Mouse (Mus musculus) layer of hippocampus, adult 2 months (tissue): ENCODE measurements around the gene Tcte1. TPM values are rescaled to one million over a fixed set of nuclear protein-coding genes. Genes with fewer than 3 reads are reported as not detected.

Experiments
- DNase-seq, 2 experiments: peaks; one replicate each; pipeline ENCODE4 v3.0.0; 2022; ENCODE audit warnings: low spot score in 2 of 2
- H3K27ac ChIP-seq: fragments of 200-600 bp; 2 replicates; pipeline ENCODE4 v1.8.1; 2022
- H3K4me3 ChIP-seq: fragments of 200-600 bp; 2 replicates; pipeline ENCODE4 v1.8.1; 2022; ENCODE audit warnings: mild to moderate bottlenecking
- CTCF ChIP-seq: fragments of 200-600 bp; conservative IDR thresholded peaks from 2 replicates; pipeline ENCODE4 v1.8.1; 2022; ENCODE audit warnings: antibody characterized with exemption, mild to moderate bottlenecking, moderate library complexity
- total RNA-seq, 2 experiments: library from RNA; stranded (reverse); gene quantifications; 2 replicates each; pipeline ENCODE4 v1.2.3; 2021

The Tcte1 gene
- total RNA-seq, 2 experiments from 2014 or later, result 0.56 to 1.0 TPM

DNA sequence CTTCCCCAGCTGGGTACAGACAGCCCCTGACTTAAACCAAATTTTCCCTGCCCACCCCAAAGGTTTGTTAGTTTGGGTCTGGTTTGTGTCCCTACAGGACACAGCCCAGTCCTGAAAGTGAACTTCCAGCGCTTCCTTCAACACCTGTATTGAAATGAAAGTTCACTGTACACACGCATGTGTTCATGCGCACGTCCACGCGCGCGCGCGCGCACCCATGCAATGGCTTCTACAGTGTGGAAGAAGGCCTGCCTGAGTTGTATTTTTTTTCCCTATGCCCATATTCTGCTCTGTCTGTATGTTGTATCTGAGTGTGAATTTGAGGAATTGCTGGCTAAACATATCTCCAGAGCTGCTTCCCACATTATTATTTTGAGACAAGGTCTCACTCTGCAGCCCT, 41.9 kb downstream of the Tcte1 start:
- DNase-seq, result no peak
- no peak for TF ChIP-seq CTCF
- Histone ChIP-seq H3K4me3 (peak overlapping the region; percentile 93; the same call in 1 of the 2 replicates), H3K27ac (0 out of 2 replicates have a peak overlapping the region, but pooled peaks have one; percentile 94)

DNA sequence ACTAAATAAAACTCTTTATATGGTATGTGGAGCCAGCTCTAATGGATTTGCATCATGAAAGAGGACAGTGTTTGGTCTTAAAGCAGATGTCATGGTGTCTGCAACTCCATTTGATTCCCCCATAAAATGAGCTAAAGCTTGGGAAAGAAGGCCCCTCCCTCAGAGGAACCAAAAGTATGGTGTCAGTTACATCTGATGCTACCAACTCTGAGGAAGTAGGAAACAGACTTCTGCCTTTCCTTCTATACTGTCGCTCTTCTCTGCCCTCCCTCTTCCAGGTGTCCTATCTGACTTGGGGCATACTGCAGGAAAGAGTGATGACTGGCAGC, 42.8 kb downstream of the Tcte1 start:
- Histone ChIP-seq H3K27ac (no peak overlapping the region), H3K4me3 (no peak overlapping the region)
- TF ChIP-seq CTCF, result no peak
- no peak for DNase-seq

DNA sequence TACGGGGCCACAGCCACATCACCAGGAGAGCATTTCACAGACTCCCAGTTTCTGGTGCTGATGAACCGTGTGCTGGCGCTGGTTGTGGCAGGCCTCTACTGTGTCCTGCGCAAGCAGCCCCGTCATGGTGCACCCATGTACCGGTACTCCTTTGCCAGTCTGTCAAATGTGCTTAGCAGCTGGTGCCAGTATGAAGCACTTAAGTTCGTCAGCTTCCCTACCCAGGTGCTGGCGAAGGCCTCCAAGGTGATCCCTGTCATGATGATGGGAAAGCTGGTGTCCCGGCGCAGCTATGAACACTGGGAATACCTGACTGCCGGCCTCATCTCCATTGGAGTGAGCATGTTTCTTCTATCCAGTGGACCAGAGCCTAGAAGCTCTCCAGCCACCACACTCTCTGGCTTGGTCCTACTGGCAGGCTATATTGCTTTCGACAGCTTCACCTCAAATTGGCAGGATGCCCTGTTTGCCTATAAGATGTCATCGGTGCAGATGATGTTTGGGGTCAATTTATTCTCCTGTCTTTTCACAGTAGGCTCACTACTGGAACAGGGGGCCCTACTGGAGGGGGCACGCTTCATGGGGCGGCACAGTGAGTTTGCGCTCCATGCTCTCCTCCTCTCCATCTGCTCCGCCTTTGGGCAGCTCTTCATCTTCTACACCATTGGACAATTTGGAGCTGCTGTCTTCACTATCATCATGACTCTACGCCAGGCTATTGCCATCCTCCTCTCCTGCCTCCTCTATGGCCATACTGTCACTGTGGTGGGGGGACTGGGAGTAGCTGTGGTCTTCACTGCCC, 43.3 kb downstream of the Tcte1 start:
- peak in 1 of 2 experiments; percentile 47 for DNase-seq
- Histone ChIP-seq H3K27ac (peak overlapping the region; percentile 39; the same call in 1 of the 2 replicates), H3K4me3 (no peak overlapping the region)
- TF ChIP-seq CTCF, result no peak

DNA sequence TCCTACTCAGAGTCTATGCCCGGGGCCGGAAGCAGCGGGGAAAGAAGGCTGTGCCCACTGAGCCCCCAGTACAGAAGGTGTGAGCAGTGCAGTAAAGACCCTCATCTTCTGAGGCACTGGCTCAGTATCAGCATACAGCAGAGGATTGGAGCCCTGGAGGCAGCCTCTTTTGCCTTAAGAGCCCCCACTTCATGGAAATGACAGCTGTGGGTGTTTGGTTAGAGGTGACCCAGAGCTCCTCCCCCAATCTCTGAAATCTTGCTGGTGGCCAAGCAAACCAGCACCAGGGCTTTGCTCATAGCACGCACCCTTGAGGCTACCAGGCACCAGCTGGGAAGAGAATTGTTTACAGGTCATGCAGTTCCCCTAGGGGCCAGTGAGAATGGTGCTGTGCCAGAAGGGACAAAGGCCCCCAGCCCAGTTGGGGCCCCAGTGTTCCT, 43.9 kb downstream of the Tcte1 start:
- DNase-seq, result no peak

GRCm38 (mm10) chr17:45568990-45569389, 45.8 kb downstream of the Tcte1 start:
- no peak overlapping the region for H3K27ac ChIP-seq
- H3K4me3 ChIP-seq, result no peak overlapping the region; the same call in 1 of the 2 replicates
- no peak for TF ChIP-seq CTCF
- DNase-seq, result no peak

More for the DNA sequence above, 43.9 kb downstream of the Tcte1 start:
- no peak for TF ChIP-seq CTCF
- no peak overlapping the region for H3K4me3 ChIP-seq
- no peak overlapping the region for H3K27ac ChIP-seq

GRCm38 (mm10) chr17:45569999-45570398, 46.8 kb downstream of the Tcte1 start:
- DNase-seq, result no peak
- no peak overlapping the region for H3K27ac ChIP-seq
- TF ChIP-seq CTCF, result no peak
- H3K4me3 ChIP-seq, result peak overlapping the region; percentile 16

DNA sequence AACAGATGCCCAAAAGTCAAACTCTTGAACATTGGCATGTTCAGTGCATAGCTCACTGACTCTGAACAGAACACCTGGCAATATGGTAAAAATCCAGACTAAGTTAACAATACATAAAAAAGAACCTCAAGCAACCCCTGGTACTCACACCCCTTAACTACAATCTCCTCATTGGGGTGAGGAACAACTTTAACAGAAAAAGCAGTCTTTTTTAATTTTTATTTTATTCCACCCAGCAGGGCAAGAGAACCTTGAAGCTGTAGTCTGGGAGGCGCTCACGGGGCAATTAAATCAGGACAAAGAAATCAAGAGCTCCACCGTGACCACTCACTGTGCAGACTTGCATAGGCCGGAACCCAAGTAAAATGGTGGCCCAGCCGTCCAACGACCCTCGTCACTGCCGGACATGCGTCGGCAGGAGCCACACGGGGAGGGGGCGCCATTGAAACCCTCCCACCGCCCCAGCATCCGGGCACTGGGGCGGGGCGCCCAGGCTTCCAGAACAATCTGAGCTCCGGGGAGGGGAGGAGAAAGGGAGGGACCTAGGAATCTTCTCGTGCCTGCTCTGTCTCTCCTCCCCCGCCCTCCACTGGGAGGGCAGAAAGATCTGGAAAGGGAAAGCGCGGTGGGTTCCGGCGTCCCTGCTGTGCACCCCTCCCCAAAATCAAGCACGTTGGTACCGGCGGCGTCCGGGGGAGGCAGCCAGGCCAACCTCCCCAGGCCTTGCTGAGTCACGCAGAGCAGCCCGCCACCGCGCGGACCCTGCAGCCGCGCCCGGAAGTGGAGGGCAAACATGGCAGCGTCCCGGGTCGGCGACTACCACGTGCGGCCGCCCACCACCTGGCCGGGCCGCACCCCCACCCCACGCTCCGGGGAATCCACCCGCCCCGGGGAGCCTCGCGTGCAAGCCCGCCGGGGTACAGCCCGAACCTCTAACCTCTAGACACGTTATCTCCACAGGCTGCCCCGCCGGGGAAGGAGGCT, 49.2 kb downstream of the Tcte1 start:
- DNase-seq, result peak; percentile 71 to 81
- peak overlapping the region; percentile 99 for H3K27ac ChIP-seq
- H3K4me3 ChIP-seq, result peak overlapping the region; percentile 94
- peak; percentile 45 for TF ChIP-seq CTCF

- peak; percentile 98 to 99 for DNase-seq
- Histone ChIP-seq H3K4me3 (peak within 1 kb of the TSS; percentile 94), H3K27ac (peak within 1 kb of the TSS; percentile 99)
- no peak for TF ChIP-seq CTCF
Measured at GRCm38 (mm10) chr17:45573087-45573779, 50.0 kb downstream of the Tcte1 start, which contains the start of gene Hsp90ab1. Gene Hsp90ab1, minus strand, starts transcription at chr17:45573271.

- no peak for TF ChIP-seq CTCF
- peak; percentile 95 to 96 for DNase-seq
- peak overlapping the region; percentile 99 for H3K27ac ChIP-seq
- peak overlapping the region; percentile 94 for H3K4me3 ChIP-seq
Measured at GRCm38 (mm10) chr17:45573780-45574123, 50.5 kb downstream of the Tcte1 start.

GRCm38 (mm10) chr17:45574129-45574761, 51.0 kb downstream of the Tcte1 start:
- no peak for TF ChIP-seq CTCF
- peak overlapping the region; percentile 99 for H3K27ac ChIP-seq
- H3K4me3 ChIP-seq, result peak overlapping the region; percentile 94
- peak; percentile 85 to 91 for DNase-seq

DNA sequence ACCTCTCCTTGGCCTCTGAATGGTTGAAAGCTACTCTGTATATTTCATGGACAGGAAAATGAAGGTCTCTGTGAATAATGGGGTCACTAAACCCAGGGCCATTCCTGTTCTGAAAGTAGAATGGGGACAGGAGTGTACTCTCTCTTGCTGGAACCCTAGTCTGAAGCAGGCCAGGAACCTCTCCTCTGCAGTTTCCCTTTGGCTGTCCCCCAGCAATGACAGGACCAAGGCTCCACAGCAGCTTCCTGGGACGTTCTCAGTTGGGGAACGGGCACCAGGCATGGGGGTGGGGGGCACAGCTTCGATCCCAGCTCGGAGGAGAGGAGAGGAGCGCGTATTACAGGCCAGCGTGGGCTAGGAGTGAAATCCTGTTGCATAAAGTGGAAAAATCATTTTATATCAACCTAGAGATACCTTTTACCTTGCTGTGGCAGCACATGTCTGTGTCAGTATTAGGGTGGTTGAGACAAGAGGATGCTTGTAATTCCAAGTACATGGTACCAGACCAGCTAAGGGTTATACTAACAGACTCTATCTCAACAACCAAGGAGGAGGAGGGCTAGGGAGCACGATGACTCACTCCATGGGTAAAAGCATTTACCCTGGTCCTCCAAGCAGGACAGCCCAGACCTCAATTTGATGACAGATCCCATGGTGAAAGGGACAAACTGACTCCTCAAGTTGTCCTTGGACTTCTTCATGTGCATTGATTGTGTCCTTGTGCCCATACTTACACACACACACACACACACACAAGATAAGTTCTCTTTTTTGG, 52.1 kb downstream of the Tcte1 start:
- TF ChIP-seq CTCF, result no peak
- no peak overlapping the region for H3K4me3 ChIP-seq
- H3K27ac ChIP-seq, result peak overlapping the region; percentile 99
- no peak for DNase-seq
